Mouse (Mus musculus) bone marrow, adult 2 months (tissue): Measurements from ENCODE around the gene 4921517D22Rik.

Experiments
- CTCF ChIP-seq: fragments of 200-500 bp; IDR thresholded peaks from 2 replicates; pipeline ENCODE4 v1.5.1; 2011; ENCODE audit warnings: low read length, control low read depth; ENCODE audit not compliant: control insufficient read depth, insufficient read depth
- POLR2A ChIP-seq: fragments of 200-500 bp; IDR thresholded peaks from 2 replicates; pipeline ENCODE4 v1.6.1; 2011; ENCODE audit warnings: low read depth, mild to moderate bottlenecking, control low read depth, low read length, borderline replicate concordance; ENCODE audit not compliant: control insufficient read depth

DNA sequence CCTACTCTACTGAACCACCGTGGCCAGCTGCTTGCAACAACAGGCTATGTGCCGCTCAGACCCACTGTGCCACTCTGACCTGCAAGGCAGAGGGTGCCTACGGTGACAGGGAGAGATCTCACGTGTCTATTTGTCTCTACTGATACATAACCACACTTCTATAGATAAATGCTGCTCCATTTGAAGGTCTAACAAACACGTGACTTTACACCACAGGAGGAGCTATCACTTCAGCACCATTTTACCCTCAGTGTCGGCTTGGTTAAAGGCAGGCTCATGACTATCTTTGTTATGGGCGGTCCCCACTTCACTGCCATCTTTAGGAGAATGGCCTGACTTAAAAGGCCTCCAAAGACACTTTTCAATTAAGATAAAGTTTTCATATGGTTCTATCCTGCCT is 11.3 kb downstream of the 4921517D22Rik start:
- TF ChIP-seq CTCF (no peak), POLR2A (no peak)
